Mouse (Mus musculus) splenic B cell, adult 2 months (primary cell): Measurements from ENCODE around the gene Nipa2.

Experiments
- DNase-seq: peaks from one replicate; pipeline ENCODE4 v3.0.0-alpha.2; 2011; ENCODE audit warnings: low read depth, low spot score
- H3K27me3 ChIP-seq: 2 replicates; pipeline ENCODE4 v1.6.1; 2012; ENCODE audit warnings: mild to moderate bottlenecking, low read length, moderate library complexity, mixed read lengths; ENCODE audit not compliant: control insufficient read depth, poor library complexity, insufficient read depth, severe bottlenecking
- H3K36me3 ChIP-seq: 2 replicates; pipeline ENCODE4 v1.6.1; 2012; ENCODE audit warnings: mild to moderate bottlenecking, low read length, moderate library complexity, mixed read lengths; ENCODE audit not compliant: control insufficient read depth, poor library complexity, insufficient read depth, severe bottlenecking

Nipa2 gene

DNA sequence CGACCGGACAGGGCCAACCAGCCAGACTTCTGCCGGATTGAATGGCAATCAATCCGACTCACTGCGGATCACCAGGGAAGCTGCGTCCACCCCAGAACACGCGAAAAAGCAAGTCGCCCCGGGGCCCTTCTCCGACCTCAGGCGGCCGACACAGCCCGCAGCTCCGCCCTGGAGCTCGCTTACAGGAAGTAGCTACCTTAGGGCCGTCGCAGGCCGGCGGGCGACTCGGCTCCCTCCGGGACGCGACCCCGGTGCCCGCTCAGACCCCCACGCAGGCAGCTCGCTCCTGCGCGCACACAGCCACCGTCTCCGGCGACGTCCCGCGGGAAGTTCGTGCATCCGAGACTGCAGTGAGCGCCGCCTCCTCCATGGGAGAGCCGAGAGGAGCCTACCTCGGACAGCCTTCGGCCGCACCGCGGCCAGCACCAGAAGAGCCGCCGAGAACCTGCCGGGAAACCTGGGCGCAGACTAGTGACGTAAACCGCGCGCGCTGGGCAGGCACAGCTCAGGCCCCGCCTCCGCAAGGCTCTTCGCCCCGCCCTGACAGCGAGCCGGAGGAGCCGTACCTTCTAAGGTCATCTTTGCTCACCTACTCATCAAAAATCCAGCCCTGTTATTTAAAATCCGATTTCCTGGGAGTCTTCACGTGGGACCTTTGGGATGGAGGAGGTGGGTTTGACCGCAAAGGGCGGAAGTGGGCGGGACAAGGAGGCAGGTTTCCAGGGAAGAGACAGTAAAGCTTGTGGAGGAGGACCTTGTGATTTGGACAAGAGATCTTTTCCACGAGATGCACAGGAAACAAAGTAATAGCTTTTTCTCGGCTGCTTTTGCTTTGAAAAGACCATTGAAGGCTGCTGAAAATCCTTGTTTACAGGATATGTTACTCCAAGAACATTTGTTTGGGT, at the start of gene Nipa2:
TSS of gene Nipa2 (minus strand) at position 473 of the 905 bp plus-strand sequence.
- Histone ChIP-seq H3K36me3 (no peaks in the 10 kb centered on the region), H3K27me3 (no peaks in the 10 kb centered on the region)
- peak; percentile 94 for DNase-seq

- DNase-seq = no peak
- Histone ChIP-seq H3K27me3 (no peaks in the 10 kb centered on the region), H3K36me3 (no peaks in the 10 kb centered on the region)
Observed at GRCm38 (mm10) chr7:56011018-56011333, 48.7 kb upstream of the Nipa2 start.

DNA sequence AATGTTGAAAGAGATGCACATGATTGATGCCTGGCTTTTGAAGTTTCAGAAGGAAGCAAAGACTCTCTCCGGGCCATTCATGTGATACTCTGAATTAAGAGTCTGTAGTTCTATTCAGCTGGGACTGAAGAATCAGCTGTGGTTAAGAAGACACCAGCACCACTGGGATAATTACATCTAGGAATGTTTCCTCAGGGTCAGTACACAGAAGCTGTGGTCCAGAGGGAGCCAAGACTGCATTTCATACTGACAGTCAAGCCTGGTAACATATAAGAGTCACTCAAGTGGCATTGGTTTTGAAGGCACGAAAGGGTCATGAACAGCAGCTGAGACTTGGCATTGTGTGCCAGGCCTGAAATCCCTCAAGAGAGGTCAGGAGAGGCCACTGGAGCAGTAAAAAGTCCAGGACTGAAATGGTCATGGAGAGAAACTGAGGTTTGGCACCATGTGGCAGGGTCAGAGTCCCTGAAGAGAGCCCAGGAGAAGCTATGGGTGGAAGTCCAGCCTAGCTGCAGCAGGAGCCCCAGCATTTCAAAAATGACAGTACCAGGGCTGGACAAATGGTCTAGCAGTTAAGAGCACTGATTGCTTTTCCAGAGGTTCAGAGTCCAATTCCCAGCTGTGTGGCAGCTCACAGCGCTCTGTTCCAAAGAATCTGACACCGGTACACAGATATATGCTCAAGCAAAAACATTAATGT, 48.2 kb upstream of the Nipa2 start:
- H3K36me3 ChIP-seq = no peaks in the 10 kb centered on the region
- DNase-seq = no peak

GRCm38 (mm10) chr7:55998997-55999396, 36.7 kb upstream of the Nipa2 start:
- Histone ChIP-seq H3K36me3 (no peaks in the 10 kb centered on the region), H3K27me3 (no peaks in the 10 kb centered on the region)
- no peak for DNase-seq

More for the DNA sequence above, 48.2 kb upstream of the Nipa2 start:
- H3K27me3 ChIP-seq = no peaks in the 10 kb centered on the region

DNA sequence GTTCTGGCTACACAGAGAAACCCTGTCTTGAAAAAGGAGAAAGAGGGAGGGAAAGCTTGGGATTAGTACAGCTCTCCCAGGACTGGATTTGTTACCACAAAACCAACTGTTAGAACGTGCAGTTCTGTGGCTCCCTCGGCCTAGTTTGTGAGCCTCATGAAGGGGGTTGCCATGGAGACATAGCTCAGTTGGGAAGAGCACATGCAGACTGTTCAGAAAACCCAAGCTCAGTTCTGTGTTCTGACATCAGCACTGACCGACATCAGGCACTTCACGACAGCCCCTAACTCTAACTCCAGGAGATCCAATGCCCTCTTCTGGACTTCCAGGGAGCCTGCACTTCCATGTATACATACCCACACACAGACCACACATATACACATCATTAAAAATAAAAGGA, 32.7 kb upstream of the Nipa2 start:
- Histone ChIP-seq H3K27me3 (no peaks in the 10 kb centered on the region), H3K36me3 (no peaks in the 10 kb centered on the region)
- no peak for DNase-seq

GRCm38 (mm10) chr7:55991858-55992257, 29.6 kb upstream of the Nipa2 start:
- DNase-seq = no peak
- no peaks in the 10 kb centered on the region for H3K36me3 ChIP-seq
- H3K27me3 ChIP-seq = no peaks in the 10 kb centered on the region

DNA sequence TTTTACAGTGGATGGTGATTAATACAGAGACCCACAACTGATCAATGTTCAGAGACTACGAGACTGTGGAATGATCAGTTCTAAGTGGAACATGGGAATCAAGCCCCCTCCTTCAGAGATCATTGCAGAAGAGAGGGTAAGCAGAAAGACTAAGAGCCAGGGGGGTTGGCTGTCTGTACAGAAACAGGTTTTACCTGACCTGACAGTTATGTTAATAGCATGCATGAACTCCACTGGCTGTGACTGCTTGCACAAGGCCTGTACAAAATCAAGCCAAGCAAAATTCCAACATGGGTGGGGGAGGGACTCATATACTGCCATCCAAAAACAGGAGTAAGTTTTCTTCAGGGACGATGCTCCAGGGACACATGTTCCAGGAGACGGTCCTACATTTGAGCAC, 28.9 kb upstream of the Nipa2 start:
- Histone ChIP-seq H3K27me3 (no peaks in the 10 kb centered on the region), H3K36me3 (no peaks in the 10 kb centered on the region)
- DNase-seq = no peak

DNA sequence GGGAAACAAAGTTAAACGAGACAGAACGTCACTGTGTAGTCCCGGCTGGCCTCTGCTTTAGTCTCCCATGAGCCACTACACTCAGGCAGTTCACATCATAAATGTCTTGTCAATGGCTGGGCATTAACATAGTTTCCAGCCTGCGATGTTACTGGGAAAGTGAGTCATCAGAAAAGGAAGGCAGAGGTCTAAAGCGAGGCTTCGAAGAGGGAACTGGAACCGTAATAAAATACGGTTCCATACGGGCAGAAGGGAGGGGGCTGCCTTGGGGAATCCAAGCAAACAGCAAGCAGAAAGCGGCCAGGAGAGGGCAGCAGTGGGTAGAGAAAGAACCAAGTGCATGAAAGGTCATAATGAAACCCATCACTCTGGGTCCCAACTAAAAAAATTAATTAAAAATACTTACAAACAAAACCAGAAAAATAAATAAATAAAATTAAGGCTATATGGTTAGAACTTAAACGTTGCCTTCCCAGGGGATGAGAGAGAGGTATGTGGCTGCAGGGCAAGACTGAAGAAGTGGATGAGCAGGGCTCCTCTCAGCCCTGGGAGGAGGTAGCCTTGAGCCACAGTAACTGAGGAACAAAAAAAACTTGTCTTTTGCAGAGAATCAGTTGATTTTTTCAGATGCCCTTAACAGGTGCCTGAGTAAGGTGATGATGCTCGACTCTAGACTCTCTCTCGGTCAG, 24.4 kb upstream of the Nipa2 start:
- Histone ChIP-seq H3K36me3 (no peaks in the 10 kb centered on the region), H3K27me3 (no peaks in the 10 kb centered on the region)
- peak; percentile 85 for DNase-seq

- Histone ChIP-seq H3K27me3 (no peaks in the 10 kb centered on the region), H3K36me3 (no peaks in the 10 kb centered on the region)
- DNase-seq = no peak
Observed at GRCm38 (mm10) chr7:55984754-55985153, 22.5 kb upstream of the Nipa2 start.

DNA sequence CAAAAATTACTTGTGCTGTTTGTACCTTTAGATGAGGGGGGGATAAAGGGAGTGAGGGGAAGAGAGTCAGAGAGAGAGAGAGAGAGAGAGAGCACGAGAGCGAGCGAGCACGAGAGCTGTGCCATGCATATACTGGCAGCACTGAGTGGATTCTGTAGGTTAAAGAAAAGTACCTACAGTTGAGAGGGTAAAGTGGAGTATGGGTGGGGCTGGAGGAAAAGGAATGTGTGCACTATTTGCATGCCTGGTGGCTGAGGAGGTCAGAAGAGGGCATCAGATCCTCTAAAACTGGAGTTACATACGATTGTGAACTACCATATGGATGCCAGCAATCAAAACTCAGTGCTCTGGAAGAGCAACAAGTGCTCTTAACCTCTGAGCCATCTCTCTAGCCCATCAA, 20.8 kb upstream of the Nipa2 start:
- DNase-seq = no peak
- Histone ChIP-seq H3K36me3 (no peaks in the 10 kb centered on the region), H3K27me3 (no peaks in the 10 kb centered on the region)

DNA sequence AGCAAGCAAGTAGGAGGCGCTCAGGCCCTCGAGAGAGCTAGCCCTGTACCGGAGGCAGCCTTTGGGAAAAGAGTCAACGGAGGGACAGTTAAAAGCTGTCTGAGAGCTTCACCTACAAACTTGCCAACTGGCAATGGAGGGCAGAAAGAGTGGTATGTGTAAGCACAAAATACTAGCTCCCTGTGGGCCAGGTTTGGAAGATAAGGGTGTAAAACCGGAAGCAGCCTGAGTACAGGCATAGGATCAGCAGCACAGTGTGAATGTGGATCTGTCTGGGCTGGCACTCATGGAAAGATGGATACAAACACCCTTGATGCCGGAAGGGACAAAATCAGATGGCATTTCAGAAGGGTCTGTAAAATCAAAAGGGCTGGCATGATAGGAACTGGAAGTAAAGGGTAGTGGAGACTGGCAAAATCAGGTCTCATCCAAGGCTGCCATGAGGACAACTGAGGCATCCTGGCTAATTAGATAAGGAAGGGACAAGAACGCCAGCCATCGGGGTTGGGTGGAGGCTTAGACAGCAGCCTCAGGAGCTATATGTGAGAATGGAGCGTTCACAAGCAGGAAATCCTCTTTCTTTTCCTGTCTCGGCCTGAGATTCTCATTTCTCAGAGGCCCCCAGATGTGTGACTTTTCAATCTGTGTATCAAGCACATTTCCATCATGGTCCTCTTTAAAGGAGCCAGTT, 19.9 kb upstream of the Nipa2 start:
- no peaks in the 10 kb centered on the region for H3K27me3 ChIP-seq
- H3K36me3 ChIP-seq = no peaks in the 10 kb centered on the region
- no peak for DNase-seq

DNA sequence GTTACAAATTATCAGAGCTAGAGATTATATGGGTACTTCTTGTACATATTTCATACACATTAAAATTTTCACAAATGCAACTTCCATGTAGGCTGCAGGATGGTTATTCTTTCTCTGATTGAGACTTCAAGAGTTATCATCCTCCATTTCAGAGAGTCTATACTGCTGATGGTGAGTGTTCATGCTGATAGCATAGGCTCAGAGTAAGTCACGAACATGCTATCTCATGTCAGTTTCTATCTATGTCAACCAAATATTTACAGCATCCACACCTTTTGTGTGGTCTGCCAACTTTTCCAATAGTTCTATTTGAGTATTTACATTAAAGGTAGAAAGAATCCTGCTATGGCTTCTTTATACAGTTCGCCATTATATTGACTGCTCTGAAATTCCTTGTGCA, 19.2 kb upstream of the Nipa2 start:
- no peak for DNase-seq
- H3K27me3 ChIP-seq = no peaks in the 10 kb centered on the region
- H3K36me3 ChIP-seq = no peaks in the 10 kb centered on the region

- Histone ChIP-seq H3K36me3 (no peaks in the 10 kb centered on the region), H3K27me3 (no peaks in the 10 kb centered on the region)
- DNase-seq = peak; percentile 34
Observed at GRCm38 (mm10) chr7:55974429-55974828, 12.2 kb upstream of the Nipa2 start.

GRCm38 (mm10) chr7:55969415-55969814, 7.1 kb upstream of the Nipa2 start:
- no peaks in the 10 kb centered on the region for H3K36me3 ChIP-seq
- DNase-seq = peak; percentile 21
- no peaks in the 10 kb centered on the region for H3K27me3 ChIP-seq
